Mouse (Mus musculus) ES-Bruce4 (cell line): Measurements from ENCODE around the gene Tenm4.

ENCODE experiments used
- CTCF ChIP-seq: IDR thresholded peaks from one replicate; pipeline ENCODE4 v1.8.1; 2011; ENCODE audit warnings: low read depth, low read length
- POLR2A ChIP-seq: IDR thresholded peaks from one replicate; pipeline ENCODE4 v1.8.1; 2011; ENCODE audit warnings: low read length; ENCODE audit not compliant: insufficient read depth

GRCm38 (mm10) chr7:96672322-96672914, 501.4 kb downstream of the Tenm4 start:
- TF ChIP-seq CTCF: no peak
- no peak for TF ChIP-seq POLR2A
